Mouse (Mus musculus) frontal cortex, postnatal 14 days (tissue): ENCODE data around the gene Txlng.
"Not testable (repeated sequence)": the region's sequence is repeated elsewhere in the genome, so short reads cannot be mapped to it uniquely, and the experiment has no call there.

Source experiments
- DNase-seq, 2 experiments: peaks; one replicate each; pipeline ENCODE4 v3.0.0; 2022; ENCODE audit warnings: low spot score in 2 of 2

Txlng gene

DNA sequence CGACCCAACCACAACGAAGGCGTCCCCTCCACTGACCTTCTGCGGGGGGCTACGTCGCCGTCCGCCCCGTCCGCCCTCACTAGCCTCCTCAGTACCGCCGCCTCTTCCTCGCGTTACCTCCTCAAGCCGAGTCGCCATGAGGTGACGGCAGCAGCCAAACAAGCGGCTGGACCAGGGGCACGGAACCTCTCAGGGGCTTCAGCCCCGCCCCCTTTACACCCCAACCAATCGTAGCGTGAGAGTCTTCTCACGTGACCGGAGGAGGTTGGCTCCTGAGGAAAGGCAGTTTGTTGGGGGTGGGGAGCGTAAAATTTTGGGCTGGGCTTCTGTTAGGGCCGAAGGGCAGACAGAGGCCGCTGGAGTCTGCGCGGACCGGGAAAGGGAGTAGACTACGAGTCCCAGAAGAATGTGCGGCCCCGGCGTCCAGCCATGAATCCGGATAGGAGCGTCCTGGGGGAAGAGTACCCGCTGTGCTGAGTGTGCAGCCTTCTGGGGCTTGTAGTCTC, at the start of gene Txlng:
Txlng (minus strand) TSS at position 252 of the 506 bp plus-strand sequence.
- DNase-seq, result peak; percentile 94 to 96

DNA sequence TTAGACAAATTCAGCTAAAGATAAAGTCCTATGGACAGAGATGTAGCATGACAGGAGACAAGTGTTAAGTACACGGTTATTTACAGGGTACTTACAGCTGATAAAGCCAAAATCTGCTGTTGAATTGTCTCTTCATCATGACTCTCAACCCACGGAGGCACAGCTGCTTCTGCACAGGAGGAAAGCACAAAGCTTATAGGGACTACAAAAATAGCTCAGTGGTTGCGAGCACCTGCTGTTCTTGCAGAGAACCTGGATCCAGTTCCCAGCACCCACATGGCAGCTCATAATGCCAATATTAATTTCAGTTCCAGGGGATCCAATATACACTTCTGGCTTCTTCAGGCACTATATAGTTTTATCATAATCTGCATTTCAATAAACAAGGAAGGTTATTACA, 49.0 kb upstream of the Txlng start:
- DNase-seq, result no peak

DNA sequence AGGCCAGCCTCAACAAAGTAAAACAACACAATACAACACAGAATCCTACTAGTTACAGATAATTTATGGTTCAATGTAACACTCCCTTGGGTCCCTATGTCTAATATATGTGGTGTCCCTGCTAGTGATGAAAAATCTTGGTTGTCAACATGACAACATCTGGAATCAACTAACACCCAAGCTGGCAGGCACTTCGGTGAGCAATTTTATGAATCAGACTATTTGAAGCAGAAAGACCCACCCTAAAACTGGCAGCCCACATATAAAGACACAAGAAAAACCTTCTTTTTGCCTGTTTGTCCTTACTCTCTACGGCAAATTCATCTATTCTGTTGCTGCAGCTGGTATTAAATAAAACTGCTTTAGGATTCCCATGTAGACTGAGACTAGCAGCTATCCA, 44.5 kb upstream of the Txlng start:
- no peak for DNase-seq

DNA sequence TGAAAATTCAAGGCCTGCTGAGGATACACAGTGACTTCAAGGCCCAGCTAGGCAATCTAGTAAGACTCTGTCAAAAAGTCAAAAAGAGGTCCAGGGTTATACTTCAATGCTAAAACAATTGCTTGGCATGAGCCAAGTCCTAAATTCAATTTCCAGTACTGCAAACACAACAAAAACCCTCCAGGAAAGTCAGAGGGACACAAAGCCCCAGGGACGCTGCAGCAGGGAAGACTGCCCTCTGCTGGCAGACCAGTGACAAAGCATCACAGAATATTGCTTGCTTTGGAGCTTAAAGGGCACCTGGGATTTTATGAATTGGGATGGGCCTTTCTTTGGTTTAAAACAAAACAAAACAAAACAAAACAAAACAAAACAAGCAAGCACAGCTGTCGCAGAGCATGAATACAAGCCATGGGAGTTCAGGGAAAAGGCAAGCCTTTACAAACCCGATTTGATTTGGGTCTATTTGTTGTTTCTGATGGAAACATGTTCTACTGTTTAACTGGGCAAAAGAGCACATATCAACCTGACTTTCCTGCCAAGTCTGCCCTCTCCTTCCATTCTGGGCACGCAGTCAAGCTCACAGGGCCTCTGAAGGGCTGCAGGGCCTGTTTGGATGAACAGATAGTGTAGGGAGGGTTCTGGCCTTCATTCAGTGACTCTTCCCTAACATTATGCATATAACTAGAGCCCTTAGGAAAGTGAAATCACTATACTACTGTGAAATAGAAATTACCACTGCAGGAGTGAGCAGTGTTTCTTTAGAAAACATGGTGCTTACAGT, 42.7 kb upstream of the Txlng start:
- no peak for DNase-seq

DNA sequence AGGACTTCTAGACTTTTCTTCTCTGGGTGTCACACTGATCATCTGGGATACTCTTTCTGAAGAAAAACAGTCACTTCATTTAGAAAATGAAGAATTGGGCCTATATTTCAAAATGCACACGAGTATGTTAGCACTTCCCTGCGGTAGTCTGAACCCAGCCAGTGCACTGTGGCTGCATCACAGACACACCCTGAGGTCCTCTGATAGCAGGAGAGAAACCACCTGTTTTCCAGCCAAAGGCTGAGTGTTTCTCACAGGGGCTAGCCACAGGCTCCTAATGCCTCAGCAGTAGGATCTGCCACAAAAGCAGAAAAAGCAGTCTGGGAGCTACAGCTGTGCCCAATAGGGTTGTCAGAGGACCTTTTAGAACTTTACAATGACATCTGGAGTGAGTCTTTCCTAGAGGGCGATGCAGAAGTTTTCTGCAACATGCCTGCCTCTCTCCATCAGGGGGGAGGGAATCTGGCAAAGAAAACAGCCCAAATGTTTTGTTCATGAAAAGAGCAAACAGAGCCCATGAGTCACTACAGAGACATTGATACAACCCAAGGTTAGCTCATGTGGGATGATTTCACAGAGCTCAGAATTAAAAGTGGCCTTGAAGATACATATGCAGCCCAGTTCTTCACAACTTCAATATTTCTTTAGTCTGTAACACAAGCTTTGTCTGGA, 39.2 kb upstream of the Txlng start:
- no peak for DNase-seq

DNA sequence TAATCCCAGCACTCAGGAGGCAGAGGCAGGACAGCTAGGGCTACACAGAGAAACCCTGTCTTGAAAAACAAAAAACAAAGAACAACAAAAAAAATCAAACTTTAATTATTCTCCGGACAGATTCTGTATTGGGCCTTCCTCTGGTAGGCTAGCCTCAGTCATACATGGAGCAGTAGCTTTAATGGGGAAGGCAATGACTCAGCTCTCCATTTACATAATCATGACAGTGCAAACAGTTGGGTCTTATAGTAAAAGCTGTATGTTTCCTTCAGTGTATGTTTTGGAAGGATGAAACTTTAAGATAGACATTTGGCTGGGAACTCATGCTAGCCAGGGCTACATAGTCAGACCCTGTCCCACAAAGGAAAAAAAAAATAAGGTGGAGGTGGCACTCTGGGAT, 19.4 kb upstream of the Txlng start:
- DNase-seq, result no peak

DNA sequence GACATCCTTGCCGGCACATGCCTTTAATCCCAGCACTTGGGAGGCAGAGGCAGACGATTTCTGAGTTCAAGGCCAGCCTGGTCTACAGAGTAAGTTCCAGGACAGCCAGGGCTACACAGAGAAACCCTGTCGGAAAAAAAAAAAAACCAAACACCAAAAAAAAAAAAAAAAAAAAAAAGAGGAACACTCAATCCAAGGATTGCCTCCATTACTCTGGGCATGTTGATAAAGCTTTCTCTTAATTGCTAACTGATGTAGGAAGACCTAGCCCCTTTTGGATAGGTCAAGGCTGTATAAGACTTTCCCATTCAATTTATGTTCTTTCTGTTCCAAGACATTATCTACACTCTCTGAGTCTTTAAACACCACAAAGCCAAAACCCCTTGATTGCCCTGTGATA, 16.3 kb upstream of the Txlng start:
- no peak for DNase-seq

DNA sequence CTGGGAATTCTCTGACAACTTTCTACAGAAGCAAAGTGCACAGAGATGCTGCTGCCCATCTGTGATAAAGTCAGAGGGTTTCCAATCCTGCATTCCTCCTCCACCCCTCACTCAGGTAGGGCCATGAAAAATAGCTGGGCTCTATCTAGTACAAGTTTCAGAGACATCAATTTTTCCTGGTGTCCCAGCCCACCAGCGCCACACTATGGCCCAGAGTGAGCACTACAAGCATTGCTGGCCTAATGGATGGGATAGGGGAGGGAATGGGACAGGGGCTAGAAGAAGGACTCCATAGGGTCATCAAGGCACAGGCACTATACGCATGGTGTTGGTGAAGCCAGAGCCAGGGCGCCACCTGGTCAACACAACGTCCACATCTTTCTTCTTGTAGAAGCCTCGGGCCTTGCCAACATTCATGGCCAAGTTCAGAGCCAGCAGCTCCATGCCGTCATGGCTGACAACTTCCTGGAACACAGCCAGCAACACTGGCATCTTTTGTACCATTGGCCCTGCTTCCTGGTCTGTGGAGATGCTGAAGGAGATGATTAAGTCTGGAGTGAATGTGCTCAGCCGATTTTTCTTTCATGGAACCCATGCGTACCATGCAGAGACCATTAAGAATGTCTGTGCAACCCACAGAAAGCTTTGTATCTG, 15.3 kb upstream of the Txlng start:
- no peak for DNase-seq

DNA sequence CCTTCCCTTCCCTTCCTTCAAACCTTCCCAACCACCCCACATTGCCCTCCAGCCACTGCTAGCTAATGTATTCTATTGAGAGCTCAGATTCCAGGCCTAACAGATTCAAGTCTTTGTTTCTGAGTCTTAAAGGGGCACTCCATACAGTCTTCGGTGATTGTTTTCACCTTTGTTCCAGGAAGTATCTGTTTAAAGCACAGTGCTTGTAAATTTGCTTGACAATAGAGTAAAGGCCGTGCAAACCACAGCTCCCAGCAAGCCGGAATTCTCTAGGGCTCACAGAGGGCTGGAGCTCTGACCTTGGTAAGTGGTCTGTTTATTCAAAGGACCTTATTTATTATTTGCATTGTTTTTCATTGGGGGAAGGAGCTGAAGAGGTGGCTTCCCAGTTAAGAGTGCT, 2.8 kb upstream of the Txlng start:
- DNase-seq, result no peak

DNA sequence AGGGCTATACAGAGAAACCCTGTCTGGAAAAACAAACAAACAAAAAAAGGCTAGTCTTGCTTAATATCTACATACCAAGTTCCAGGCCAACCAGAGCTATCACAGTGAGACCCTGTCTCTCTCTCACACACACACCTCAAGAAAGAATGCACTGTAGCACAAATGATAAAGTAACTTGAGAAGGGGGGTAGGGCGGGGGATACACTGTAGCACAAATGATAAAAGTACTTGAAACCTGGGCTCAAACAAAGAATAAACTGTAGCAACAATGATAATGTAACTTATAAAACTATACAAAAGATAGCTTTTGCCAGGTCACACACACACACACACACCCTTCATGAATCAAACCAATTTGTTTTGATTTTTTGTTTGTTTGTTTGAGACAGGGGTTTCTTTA, 2.3 kb upstream of the Txlng start:
- DNase-seq, result no peak

DNA sequence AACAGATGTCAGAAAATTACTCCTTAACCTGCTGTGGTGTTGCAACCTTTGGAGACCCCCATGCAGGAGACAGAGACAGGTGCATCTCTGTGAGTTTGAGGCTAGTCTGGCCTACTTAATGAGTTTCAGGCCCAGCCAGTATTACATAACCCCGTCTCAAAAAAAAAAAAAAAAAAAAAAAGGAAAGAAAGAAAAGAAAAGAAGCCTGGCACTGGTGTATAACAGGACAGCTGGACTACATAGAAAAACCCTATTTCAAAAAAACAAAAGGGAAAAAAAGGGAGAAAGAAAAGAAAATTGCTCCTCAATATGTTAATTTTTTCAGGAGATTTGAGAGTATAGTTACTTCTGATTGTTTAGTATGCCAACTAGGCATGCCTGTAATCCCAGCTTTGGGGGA, 1.8 kb upstream of the Txlng start:
- DNase-seq, result no peak

DNA sequence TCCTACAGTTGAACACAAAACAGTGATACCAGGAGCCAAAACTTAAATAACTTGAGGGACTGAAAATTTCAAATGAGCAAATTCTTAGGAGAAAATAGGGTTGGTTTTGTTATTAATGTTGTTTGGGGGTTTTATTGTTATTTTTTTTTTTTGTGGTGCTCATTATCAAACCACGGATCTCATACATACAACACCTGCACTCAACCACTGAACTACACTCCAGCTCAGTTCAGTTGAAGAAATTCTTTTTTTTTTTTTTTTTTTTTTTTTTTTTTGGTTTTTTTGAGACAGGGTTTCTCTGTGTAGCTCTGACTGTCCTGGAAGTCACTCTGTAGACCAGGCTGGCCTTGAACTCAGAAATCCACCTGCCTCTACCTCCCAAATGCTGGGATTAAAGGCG, 1.1 kb upstream of the Txlng start:
- not testable (repeated sequence) for DNase-seq

DNA sequence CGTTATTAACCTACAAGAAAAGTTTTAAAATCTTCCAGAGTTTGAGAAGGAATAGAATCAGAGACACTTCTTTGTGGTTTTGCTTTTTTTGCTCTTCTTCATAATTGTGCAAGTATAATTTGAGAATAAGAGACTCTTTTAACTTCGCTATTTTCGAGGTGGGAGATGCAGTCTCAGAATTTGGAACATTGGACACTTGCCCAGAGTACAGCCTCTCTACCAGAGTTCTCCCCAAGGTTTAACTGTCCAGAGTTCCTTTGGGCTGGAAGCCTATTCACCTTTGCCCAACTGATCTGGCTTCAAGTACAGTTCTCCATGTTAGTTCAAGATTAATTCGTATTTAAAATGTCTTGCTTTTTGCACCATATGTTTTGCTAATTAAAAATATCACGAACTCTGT, 487 bp upstream of the Txlng start:
- no peak for DNase-seq

DNA sequence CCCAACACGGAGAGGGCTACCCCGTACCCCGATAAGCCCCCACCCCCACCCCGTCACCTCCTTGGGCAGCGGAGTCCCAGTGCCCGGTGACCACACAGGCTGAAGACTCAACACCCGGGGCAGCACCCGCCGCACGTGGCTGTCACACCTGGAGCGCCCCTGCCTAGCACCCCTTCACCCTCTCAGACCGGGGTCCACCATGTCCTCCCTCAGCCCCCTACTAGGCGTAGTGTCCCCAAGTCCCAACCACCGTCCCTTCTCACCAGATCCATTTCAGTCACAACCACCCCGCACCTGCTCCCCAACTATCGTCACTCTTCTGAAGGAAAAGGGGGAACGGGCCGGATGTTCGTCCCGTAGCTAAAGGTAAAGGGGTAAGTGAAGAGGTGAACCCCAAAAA, 471 bp downstream of the Txlng start:
- peak; percentile 4 for DNase-seq

DNA sequence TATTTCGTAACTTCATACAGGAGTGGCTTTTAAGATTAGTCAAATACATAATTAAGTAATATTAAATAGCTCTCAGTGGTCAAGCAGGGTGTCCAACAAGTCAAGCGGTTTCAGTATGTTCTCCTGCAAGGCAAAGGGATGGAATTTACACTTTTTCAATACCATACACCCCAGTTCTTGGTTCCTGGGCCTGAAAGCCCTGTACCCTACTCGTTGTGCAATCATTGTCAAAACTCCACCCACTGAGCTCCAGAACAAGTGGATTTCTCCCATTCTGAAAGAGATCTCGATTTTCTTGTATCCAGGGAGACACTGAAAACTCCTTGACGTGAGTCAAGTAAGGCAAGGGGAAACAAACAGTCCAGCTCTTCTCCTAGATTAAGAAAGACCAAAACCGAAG, 1.2 kb downstream of the Txlng start:
- DNase-seq, result no peak

DNA sequence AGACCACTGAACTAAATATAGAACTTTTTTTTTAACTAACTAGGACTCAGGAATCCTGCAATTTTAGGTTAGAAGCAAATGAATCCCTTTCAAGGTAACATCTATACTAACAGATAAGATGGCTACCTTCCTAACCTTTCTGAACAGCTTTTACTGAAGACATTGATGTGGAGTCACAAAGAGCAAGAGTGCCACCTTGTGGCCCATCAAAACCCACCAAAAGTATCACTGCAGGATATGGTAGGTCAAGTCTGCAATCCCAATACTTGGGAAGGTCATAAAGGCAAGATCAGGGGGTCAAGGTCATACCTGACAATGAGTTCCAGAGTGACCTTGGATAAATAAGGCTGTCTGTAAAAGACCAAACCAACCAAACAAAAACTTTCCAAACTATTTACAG, 28.9 kb downstream of the Txlng start:
- DNase-seq, result peak; percentile 6 to 17

DNA sequence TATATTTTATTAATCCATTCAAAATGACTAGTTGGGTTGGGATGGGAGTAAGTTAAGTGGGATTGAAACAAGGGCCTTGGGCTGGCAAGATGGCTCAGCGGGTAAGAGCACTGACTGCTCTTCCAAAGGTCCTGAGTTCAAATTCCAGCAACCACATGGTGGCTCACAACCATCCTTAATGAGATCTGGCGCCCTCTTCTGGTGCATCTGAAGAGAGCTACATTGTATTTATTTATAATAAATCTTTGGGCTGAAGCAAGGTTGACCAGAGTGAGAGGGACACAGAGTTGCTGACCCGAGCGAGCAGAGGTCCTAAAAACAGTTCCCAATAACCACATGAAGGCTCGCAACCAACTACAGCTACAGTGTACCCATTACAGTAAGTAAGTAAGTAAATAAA, 37.9 kb downstream of the Txlng start:
- DNase-seq, result not testable (repeated sequence)

DNA sequence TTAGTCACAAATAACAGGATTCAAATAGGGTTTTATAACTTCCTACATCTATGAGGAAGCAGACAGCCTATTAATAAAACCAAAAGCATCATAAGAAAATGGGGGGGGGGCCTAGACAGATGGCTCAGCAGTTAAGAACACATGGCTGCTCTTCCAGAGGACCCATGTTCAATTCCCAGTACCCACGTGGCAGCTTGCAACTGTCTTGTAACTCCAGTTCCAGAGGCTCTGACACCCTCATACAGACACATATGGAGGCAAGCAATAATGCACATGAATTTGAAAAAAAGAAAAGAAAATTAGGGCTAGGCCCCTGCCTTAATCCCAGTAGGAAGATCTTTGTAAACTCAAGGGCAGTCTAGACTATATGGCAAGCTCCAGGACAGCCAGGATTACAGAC, 40.9 kb downstream of the Txlng start:
- DNase-seq, result no peak

DNA sequence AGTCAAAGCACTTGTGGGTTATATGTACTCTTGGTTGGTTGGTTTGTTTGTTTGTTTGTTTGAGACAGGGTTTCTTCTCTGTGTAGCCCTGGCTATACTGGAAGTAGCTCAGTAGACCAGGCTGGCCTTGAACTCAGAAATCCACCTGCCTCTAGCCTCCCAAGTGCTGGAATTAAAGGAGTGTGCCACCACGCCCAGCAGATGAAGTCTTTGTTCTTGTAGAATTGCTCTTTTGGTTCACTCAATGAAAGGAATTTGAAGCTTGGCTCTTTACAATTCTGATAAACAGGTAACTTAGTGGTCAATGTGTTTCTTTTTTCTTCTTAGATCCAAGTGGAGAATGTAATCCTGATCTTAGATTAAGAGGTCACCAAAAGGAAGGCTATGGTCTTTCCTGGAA, 58.5 kb downstream of the Txlng start:
- DNase-seq, result no peak

DNA sequence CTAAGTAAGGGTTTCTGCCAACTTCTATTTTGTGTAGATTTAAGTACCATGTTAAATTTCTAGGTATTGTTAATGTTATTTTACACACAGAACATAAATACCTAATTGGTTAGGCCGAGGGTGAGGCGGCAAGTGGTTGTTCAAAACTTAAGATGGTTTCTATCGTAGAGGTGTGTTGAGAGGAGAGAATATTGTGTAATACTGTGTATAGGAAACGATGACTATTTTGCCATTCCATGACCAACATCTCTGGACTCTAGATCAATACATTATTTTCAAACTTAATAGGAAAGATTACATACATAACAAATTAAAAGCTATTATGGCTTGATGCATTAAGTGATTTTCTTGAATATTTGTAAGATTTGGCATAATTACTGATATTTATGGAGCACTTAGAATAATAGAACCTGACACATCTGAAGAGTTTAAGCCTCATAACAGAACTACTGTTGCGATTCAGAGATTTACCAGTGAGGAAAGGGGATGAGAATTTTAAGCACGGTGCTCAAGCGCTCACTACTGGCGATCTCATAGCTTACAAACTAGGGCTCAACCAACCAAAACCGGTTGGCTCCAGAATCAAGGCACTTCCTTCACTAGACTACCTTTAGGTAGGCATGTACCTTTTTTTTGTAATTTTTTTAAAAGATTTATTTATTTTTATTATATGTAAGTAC, 67.4 kb downstream of the Txlng start:
- no peak for DNase-seq

DNA sequence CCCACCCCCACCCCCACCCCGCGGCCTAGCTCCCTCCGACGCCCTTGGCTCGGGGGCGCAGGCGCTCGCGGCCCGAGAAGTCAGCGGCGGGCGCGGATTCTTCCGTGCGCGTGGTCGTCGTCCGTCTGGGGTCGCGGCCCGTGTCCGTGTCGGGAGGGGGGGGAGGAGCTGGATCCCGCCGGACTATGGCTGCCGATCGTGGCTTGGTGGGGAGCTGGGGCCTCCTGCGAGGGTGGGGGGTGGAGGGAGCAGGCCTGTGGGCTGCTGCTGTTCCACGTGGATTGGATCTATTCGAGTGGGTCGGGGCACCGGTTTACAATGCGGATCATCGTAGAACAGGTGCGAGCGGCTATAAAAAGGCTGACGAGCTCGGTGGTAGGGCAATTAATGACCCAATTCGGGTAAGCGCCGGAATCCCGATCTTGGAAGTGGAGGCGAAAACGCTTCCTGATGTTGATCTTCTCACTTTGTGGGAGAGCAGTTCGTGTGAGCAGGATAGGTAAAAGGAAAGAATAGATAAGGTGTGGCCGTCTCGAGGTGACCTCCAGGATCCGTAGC, 68.2 kb downstream of the Txlng start:
- peak; percentile 4 to 10 for DNase-seq
